Mouse (Mus musculus): ENCODE data around the gene Atp13a4.
A peak's percentile ranks its signal among the peaks of the same experiment; 100 is the strongest.

Atp13a4 gene

GRCm38 (mm10) chr16:29459331-29459730 is 85.3 kb downstream of the Atp13a4 start:
- DNase-seq: peak; percentile 50

- DNase-seq: peak; percentile 50
Measured at GRCm38 (mm10) chr16:29456851-29457250, 87.8 kb downstream of the Atp13a4 start.

DNA sequence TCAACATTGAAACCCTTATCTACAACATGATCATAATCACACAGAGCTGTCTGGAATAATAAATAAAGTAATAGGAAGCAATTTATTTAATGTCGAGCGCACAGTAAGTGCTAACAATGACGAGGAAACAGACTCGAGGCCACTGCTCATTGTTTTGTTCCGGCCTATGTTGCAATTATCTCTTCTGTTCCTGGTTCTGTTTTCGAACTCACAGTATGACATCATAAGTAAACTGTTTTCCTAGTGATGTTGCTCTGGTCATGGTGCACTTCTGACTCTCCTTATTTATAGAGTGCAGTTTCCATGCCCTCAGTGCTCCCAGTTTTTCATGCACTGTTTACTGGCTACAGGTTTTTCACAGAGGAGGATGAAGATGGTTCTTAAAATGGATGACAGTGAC is 91.4 kb downstream of the Atp13a4 start:
- DNase-seq: peak; percentile 33

DNA sequence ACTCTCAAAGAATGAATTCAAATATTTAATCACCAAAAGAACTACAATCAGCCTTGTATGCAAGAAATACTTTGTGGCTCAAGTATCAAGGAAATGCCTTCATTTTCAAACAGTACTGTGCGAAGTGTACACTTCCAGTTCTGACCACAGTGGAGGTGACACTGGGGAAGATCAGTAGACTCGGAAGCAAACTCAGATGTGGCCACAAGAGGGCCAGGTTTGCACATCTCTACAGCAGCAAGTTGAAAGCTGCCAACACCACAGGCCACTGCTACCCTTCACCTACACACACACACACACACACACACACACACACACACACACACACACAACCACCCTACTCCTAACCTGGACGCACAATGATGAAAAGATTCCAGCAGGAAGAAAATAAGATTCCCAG is 93.0 kb downstream of the Atp13a4 start:
- peak; percentile 75 for DNase-seq

GRCm38 (mm10) chr16:29442126-29442525 is 102.5 kb downstream of the Atp13a4 start:
- DNase-seq: peak; percentile 93

- DNase-seq: peak; percentile 52
Measured at GRCm38 (mm10) chr16:29441405-29441985, 103.2 kb downstream of the Atp13a4 start.

GRCm38 (mm10) chr16:29438045-29438444 is 106.6 kb downstream of the Atp13a4 start:
- peak; percentile 50 for DNase-seq

DNA sequence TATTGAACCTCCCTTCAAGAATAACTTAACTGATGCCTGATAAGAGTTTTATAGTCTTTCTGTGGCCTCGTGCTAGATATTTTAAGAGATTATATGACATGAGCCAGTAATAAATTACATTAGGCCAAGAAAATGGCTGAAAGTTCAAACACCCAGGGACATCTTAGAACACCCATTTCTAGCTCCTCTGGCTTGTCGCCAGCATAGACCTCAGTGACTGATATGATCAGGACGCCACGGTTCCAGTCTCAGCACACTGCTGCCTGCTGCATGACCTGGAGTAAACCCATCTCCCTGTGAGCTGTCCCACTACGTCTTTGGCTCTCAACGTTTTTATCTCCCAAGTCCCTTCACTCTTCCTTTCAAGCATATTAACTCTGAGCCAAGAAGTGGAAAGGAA is 108.9 kb downstream of the Atp13a4 start:
- peak; percentile 88 for DNase-seq

DNA sequence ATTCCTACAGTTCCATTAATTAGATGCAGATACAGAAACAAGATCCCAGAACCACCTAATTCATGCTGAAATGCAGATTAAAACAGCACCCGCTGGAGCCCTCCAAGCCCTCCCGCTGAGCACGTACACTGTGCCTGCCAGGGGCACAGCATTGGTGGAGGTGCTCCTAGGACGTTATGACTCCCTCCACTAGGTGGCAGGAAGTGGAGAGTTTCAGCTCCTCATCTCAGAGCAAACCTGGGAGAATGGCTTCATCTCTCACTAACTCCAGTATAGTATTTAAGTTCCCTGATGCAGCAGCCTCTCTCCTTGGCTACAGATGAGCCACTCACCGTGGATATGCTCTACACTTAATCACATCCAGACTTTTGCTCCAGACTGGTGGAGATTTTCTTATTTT is 110.0 kb downstream of the Atp13a4 start:
- peak; percentile 65 for DNase-seq

- DNase-seq: peak; percentile 49
Measured at GRCm38 (mm10) chr16:29414822-29415221, 129.8 kb downstream of the Atp13a4 start.

DNA sequence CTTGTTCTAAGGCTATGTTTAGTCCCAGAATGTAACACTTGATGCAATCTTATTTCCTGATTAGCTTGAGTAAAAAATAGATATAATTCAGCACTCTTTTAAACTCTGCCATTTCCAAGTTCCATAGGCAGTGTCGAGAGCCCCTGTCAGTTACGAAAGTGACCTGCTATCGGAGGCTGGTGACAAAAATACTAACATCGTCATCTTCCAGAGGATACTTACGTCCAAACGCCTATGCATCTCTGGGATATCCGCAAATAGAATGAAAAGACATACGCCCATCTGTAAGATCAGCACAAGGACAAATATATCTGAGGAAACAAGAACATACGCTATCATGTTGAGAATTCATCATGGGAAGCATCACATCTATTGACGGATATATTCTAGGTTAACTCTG is 137.3 kb downstream of the Atp13a4 start:
- no peak for DNase-seq

GRCm38 (mm10) chr16:29399079-29399478 is 145.6 kb downstream of the Atp13a4 start:
- DNase-seq: peak; percentile 69

GRCm38 (mm10) chr16:29384781-29385180 is 159.9 kb downstream of the Atp13a4 start:
- no peak for DNase-seq

- no peak for DNase-seq
Measured at GRCm38 (mm10) chr16:29378458-29378857, 166.2 kb downstream of the Atp13a4 start, which contains the start of gene Atp13a5. Atp13a5 (minus strand) TSS chr16:29378732.

DNA sequence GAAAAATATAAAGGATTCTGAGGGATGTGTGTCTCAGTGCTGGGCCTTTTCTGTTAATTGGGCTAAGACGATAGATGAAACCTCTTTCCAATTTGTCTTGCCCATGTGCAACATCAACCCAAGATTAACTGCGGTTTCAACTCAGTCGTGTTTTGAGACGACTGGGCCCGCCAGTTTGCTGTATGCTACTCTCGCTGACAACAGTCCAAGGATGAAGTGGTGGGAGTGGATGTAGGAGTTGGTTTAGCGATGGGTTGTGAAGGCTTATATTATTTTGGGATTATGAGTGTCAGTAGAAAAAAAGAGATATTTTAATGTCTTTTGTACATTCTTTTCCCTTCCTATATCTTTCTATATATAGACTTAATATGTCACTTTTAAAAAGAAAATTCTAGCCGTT is 170.0 kb downstream of the Atp13a4 start:
- DNase-seq: no peak

Measured in heart, adult 11 months (tissue).